31 mouse cellular contexts compared by ENCODE assay signal in the genomic region with DNA sequence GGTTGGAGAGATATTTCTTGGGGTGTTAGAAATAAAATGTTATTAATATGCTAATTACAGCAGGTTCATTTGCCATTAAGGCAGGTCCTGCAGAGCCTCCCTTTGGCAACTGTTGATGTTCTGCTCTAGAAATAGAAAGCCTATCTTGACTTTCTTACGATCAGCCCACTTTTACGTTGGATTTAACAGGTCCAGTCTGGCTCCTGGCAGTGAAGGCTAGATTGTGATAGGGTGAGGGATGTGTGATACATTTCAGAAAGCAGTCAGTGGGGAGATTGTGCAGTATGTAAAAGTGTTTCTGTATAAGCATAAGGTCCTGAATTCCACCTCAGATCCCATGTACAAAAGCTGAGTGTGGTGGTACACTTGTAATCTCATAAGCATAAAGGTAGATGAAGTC.
A peak's percentile ranks its signal among the peaks of the same experiment; 100 is the strongest.
DNase-seq lines count a peak whose midpoint lies in the region; ATAC-seq lines count a peak whose summit lies in the region.
"Had no signal": no experiment of that assay in that cellular context is flagged by ENCODE, and none has a peak within 500 bp of the region (broad histone marks: within the 10 kb centered on the region; RNA-seq: fewer than 3 reads in every experiment).

No protein-coding gene starts in this region.

- H3K27me3 ChIP-seq in heart, embryonic 11.5 days (ENCODE audit: control insufficient read depth, insufficient read depth, low read length), result no peaks in the 10 kb centered on the region
- H3K27me3 ChIP-seq in kidney, embryonic 15.5 days, result no peaks in the 10 kb centered on the region
- H3K27me3 ChIP-seq in heart, embryonic 15.5 days, result no peaks in the 10 kb centered on the region
- H3K27me3 ChIP-seq: embryonic facial prominence, embryonic 15.5 days; forebrain, embryonic 13.5 days; hindbrain, embryonic 12.5 days; intestine, embryonic 15.5 days; liver, embryonic 12.5 days; megakaryocyte, embryonic 14.5 days; midbrain, embryonic 12.5 days; neural tube, embryonic 12.5 days had no signal

- peaks cover 5% of the 10 kb centered on the region; the same call in 1 of the 2 replicates for H3K4me1 ChIP-seq in heart, embryonic 11.5 days (ENCODE audit: control insufficient read depth, insufficient read depth, low read length)
- H3K4me1 ChIP-seq in kidney, embryonic 15.5 days, result no peaks in the 10 kb centered on the region
- H3K4me1 ChIP-seq in heart, embryonic 15.5 days (replicated peaks), result peaks cover 6% of the 10 kb centered on the region
- H3K4me1 ChIP-seq: embryonic facial prominence, embryonic 10.5 days; embryonic facial prominence, embryonic 15.5 days; forebrain, embryonic 13.5 days; hindbrain, embryonic 12.5 days; intestine, embryonic 15.5 days; liver, embryonic 12.5 days; megakaryocyte, embryonic 14.5 days; midbrain, embryonic 12.5 days; neural tube, embryonic 12.5 days had no signal

- H3K27ac ChIP-seq in heart, embryonic 11.5 days (ENCODE audit: low read depth, low read length), result no peak overlapping the region
- H3K27ac ChIP-seq in kidney, embryonic 15.5 days, result no peak overlapping the region
- peak overlapping the region; percentile 60 for H3K27ac ChIP-seq in heart, embryonic 15.5 days
- H3K27ac ChIP-seq: embryonic facial prominence, embryonic 10.5 days; embryonic facial prominence, embryonic 15.5 days; forebrain, embryonic 13.5 days; hindbrain, embryonic 12.5 days; hindbrain, postnatal 0 days; intestine, embryonic 15.5 days; liver, embryonic 12.5 days; midbrain, embryonic 12.5 days; neural tube, embryonic 12.5 days had no signal

- no peak overlapping the region for H3K4me3 ChIP-seq in heart, embryonic 11.5 days (ENCODE audit: low read depth, low read length)
- H3K4me3 ChIP-seq in kidney, embryonic 15.5 days (replicated peaks), result no peak overlapping the region
- H3K4me3 ChIP-seq in heart, embryonic 15.5 days, result no peak overlapping the region
- H3K4me3 ChIP-seq: embryonic facial prominence, embryonic 10.5 days; embryonic facial prominence, embryonic 15.5 days; forebrain, embryonic 13.5 days; hindbrain, embryonic 12.5 days; intestine, embryonic 15.5 days; liver, embryonic 12.5 days; megakaryocyte, embryonic 14.5 days; midbrain, embryonic 12.5 days; myocyte; neural tube, embryonic 12.5 days had no signal

- H3K9ac ChIP-seq in heart, embryonic 11.5 days (ENCODE audit: low read depth, low read length), result no peak overlapping the region
- no peak overlapping the region for H3K9ac ChIP-seq in kidney, embryonic 15.5 days
- H3K9ac ChIP-seq in heart, embryonic 15.5 days, result no peak overlapping the region
- H3K9ac ChIP-seq: embryonic facial prominence, embryonic 15.5 days; forebrain, embryonic 13.5 days; hindbrain, embryonic 12.5 days; intestine, embryonic 15.5 days; liver, embryonic 12.5 days; liver, postnatal 0 days; midbrain, embryonic 12.5 days; neural tube, embryonic 12.5 days had no signal

- WGBS in heart, embryonic 11.5 days (ENCODE audit: insufficient replicate concordance), result 35% methylated on average over 2 of the region's 2 CpGs
- 84% methylated on average over 2 of the region's 2 CpGs for WGBS in kidney, embryonic 15.5 days
- WGBS in heart, embryonic 15.5 days, result 35% methylated on average over 2 of the region's 2 CpGs

- no peaks in the 10 kb centered on the region for H3K36me3 ChIP-seq in heart, embryonic 11.5 days (ENCODE audit: control insufficient read depth, insufficient read depth, low read length)
- no peaks in the 10 kb centered on the region for H3K36me3 ChIP-seq in kidney, embryonic 15.5 days
- H3K36me3 ChIP-seq in heart, embryonic 15.5 days, result no peaks in the 10 kb centered on the region
- H3K36me3 ChIP-seq: embryonic facial prominence, embryonic 10.5 days; embryonic facial prominence, embryonic 15.5 days; hindbrain, embryonic 12.5 days; intestine, embryonic 15.5 days; liver, embryonic 12.5 days; midbrain, embryonic 12.5 days; neural tube, embryonic 12.5 days had no signal

- DNase-seq in heart, adult 9 months (ENCODE audit: low spot score in 2 of 2), result peak; percentile 34 to 41
- DNase-seq in kidney, adult 9 months, result peak; percentile 14
- DNase-seq in heart, postnatal 4 days, result peak; percentile 16
- DNase-seq in adrenal gland, postnatal 25 days, result no peak
- DNase-seq: adrenal gland, adult 2 months; B cell, adult 2 months; cerebellum, adult 8-10 months; cerebellum, postnatal 25 days; gastrocnemius, postnatal 10 days; layer of hippocampus, postnatal 36 days; left cerebral cortex, postnatal 4 days; liver, postnatal 0 days; lung, postnatal 4 days; right cerebral cortex, postnatal 4 days; thymus, postnatal 4 days had no signal

- H3K4me2 ChIP-seq in heart, embryonic 11.5 days, result no peak overlapping the region
- H3K4me2 ChIP-seq in kidney, embryonic 15.5 days, result no peak overlapping the region
- H3K4me2 ChIP-seq in heart, embryonic 15.5 days, result no peak overlapping the region
- H3K4me2 ChIP-seq: embryonic facial prominence, embryonic 15.5 days; forebrain, embryonic 13.5 days; hindbrain, embryonic 12.5 days; intestine, embryonic 15.5 days; liver, embryonic 12.5 days; midbrain, embryonic 12.5 days; neural tube, embryonic 12.5 days had no signal

- H3K9me3 ChIP-seq in heart, embryonic 11.5 days (replicated peaks; ENCODE audit: control insufficient read depth, low read length), result no peaks in the 10 kb centered on the region
- H3K9me3 ChIP-seq in kidney, embryonic 15.5 days (replicated peaks), result no peaks in the 10 kb centered on the region
- H3K9me3 ChIP-seq in heart, embryonic 15.5 days (replicated peaks), result no peaks in the 10 kb centered on the region
- H3K9me3 ChIP-seq: embryonic facial prominence, embryonic 10.5 days; embryonic facial prominence, embryonic 15.5 days; forebrain, embryonic 13.5 days; hindbrain, embryonic 12.5 days; intestine, embryonic 15.5 days; liver, embryonic 12.5 days; megakaryocyte, embryonic 14.5 days; midbrain, embryonic 12.5 days; neural tube, embryonic 12.5 days had no signal

- ATAC-seq in heart, embryonic 11.5 days (replicated peaks; ENCODE audit: insufficient number of reproducible peaks, low FRiP score, low TSS enrichment), result no peak
- no peak for ATAC-seq in kidney, embryonic 15.5 days (replicated peaks; ENCODE audit: low FRiP score)
- ATAC-seq in heart, embryonic 15.5 days (replicated peaks; ENCODE audit: insufficient number of reproducible peaks, insufficient read depth, low FRiP score, low read depth), result no peak
- ATAC-seq: activated CD4-positive, CD25-positive, alpha-beta regulatory T cell, adult 4 months; forebrain, embryonic 13.5 days; hindbrain, postnatal 0 days; intestine, embryonic 15.5 days; liver, embryonic 12.5 days; liver, postnatal 0 days; lung, postnatal 0 days had no signal
